Mouse (Mus musculus): Measurements from ENCODE around the gene Fgfr2.

DNA sequence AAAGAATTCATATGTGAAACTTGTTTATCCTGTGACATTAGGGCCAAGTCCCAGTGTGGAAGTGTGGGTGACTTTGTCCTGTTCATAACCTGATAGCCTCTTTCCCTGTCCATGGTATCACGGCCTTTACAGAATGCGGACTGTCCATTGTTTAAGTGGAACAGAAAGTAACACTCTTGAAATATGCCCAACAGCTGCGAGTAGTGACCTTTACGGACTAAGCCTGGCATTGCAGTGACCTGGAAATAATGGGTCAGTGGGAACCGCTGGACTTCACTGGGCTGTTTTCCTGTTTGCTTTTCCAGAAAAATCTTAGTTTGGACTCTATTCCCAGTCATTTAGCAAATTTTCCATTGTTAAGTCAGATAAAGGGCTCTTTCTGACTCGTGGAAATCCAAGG is 1452.6 kb downstream of the Fgfr2 start:
- no peak for TF ChIP-seq POLR2A (IDR thresholded peaks at IDR 0.05; ENCODE audit: insufficient read length, low read depth)
- TF ChIP-seq MYOD1 (IDR thresholded peaks at IDR 0.05; ENCODE audit: control insufficient read depth in 1 of 3, insufficient read length in 2 of 3, low read depth in 2 of 3), result no peak
- no peak for TF ChIP-seq MYOG (IDR thresholded peaks at IDR 0.05; ENCODE audit: control insufficient read depth in 1 of 3, insufficient read depth in 1 of 3, insufficient read length in 2 of 3, low read depth in 2 of 3)
- TF ChIP-seq POLR2AphosphoS2 (IDR thresholded peaks at IDR 0.05; ENCODE audit: insufficient read length, low read depth), result no peak
- no peak for TF ChIP-seq SRF (IDR thresholded peaks at IDR 0.05; ENCODE audit: control insufficient read depth, insufficient read length, low read depth)
- TF ChIP-seq E2F4 (IDR thresholded peaks at IDR 0.05; ENCODE audit: insufficient read depth), result no peak
- TF ChIP-seq CEBPB (IDR thresholded peaks at IDR 0.05; ENCODE audit: insufficient read depth, poor library complexity, severe bottlenecking), result no peak
- TF ChIP-seq MAX (IDR thresholded peaks at IDR 0.05; ENCODE audit: low read depth), result no peak
